In the genomic region with DNA sequence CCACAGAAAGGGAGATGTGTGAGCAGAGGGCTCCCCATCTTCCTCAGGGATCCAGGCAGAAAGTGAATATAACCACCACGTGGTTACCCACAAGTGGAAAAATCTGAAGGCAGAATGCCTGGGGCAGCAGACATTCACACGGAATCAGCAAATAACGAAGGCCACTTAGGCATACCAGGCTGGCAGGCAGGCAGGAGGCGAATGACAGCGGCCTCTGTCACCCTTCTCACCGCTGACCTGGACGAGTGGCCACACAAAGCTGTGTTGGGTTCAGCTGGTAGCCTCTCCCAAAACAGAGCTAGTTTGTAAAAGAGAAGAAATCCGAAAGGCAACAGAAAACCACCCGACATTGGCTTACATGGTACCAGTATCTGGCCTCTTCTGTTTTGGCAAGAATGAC, we compare ENCODE assay signal across 8 mouse cellular contexts. TPM values are rescaled to one million over a fixed set of nuclear protein-coding genes. Genes with fewer than 3 reads are reported as not detected.
A peak's percentile ranks its signal among the peaks of the same experiment; 100 is the strongest.
DNase-seq lines count a peak whose midpoint lies in the region; ATAC-seq and TF ChIP-seq lines count a peak whose summit lies in the region.

No protein-coding gene starts in this region.

- H3K36me3 ChIP-seq in thymus, adult 2 months (ENCODE audit: control insufficient read depth, insufficient read depth, low read length), result no peaks in the 10 kb centered on the region
- H3K36me3 ChIP-seq in heart, embryonic 14.5 days (ENCODE audit: control insufficient read depth, insufficient read depth, low read length), result no peaks in the 10 kb centered on the region
- H3K36me3 ChIP-seq in liver, embryonic 15.5 days (replicated peaks), result 0 out of 2 replicates have a peak, but pooled peaks cover 3% of the 10 kb centered on the region

- H3K4me1 ChIP-seq in thymus, adult 2 months (replicated peaks; ENCODE audit: control insufficient read depth, insufficient read depth, low read length), result peaks cover 29% of the 10 kb centered on the region
- H3K4me1 ChIP-seq in heart, embryonic 14.5 days (ENCODE audit: control insufficient read depth in 2 of 2, insufficient read depth in 2 of 2, low read length in 2 of 2), result peaks cover 9 to 44% of the 10 kb centered on the region in 2 experiments
- H3K4me1 ChIP-seq in liver, embryonic 15.5 days (replicated peaks), result peaks cover 36% of the 10 kb centered on the region

- no peaks in the 10 kb centered on the region for H3K9me3 ChIP-seq in heart, embryonic 14.5 days (ENCODE audit: control insufficient read depth, low read length)
- no peaks in the 10 kb centered on the region for H3K9me3 ChIP-seq in liver, embryonic 15.5 days (replicated peaks)

- peak overlapping the region; percentile 86 for H3K4me3 ChIP-seq in thymus, adult 2 months (ENCODE audit: control insufficient read depth, insufficient read depth, low read length)
- peak overlapping the region; percentile 88 to 93 for H3K4me3 ChIP-seq in heart, embryonic 14.5 days (ENCODE audit: control insufficient read depth in 1 of 2, insufficient read depth in 1 of 2, low read depth in 1 of 2, low read length in 2 of 2)
- H3K4me3 ChIP-seq in liver, embryonic 15.5 days (replicated peaks), result peak overlapping the region; percentile 74

- TF ChIP-seq POLR2A in thymus, adult 2 months (IDR thresholded peaks at IDR 0.05; ENCODE audit: control insufficient read depth, extremely low read depth, insufficient read depth, low read length, poor library complexity), result no peak

- no peaks in the 10 kb centered on the region for H3K27me3 ChIP-seq in thymus, adult 2 months (ENCODE audit: control insufficient read depth, insufficient read depth, low read length)
- no peaks in the 10 kb centered on the region for H3K27me3 ChIP-seq in heart, embryonic 14.5 days (ENCODE audit: control insufficient read depth, insufficient read depth, low read length)
- no peaks in the 10 kb centered on the region for H3K27me3 ChIP-seq in liver, embryonic 15.5 days

- WGBS in thymus, adult 2 months, result 18% methylated on average over 9 of the region's 9 CpGs
- WGBS in heart, embryonic 14.5 days, result 18% methylated on average over 9 of the region's 9 CpGs
- WGBS in liver, embryonic 15.5 days (ENCODE audit: insufficient replicate concordance), result 23% methylated on average over 9 of the region's 9 CpGs

- TF ChIP-seq CTCF in thymus, adult 2 months (IDR thresholded peaks at IDR 0.05; ENCODE audit: borderline replicate concordance, control insufficient read depth, extremely low read depth, insufficient read depth, low read length, poor library complexity), result no peak

- peak overlapping the region; percentile 84 for H3K4me2 ChIP-seq in heart, embryonic 14.5 days (ENCODE audit: low read length)
- H3K4me2 ChIP-seq in liver, embryonic 15.5 days, result peak overlapping the region; percentile 91

- peak overlapping the region; percentile 97 for H3K9ac ChIP-seq in heart, embryonic 14.5 days (ENCODE audit: low read length)
- peak overlapping the region; percentile 73; the same call in 1 of the 2 replicates for H3K9ac ChIP-seq in liver, embryonic 15.5 days

- no peak for DNase-seq in thymus, adult 2 months
- DNase-seq in thymus, postnatal 0 days (ENCODE audit: low spot score), result no peak
- DNase-seq in right cerebral cortex, postnatal 25 days, result no peak
- no peak for DNase-seq in urinary bladder, postnatal 36 days (ENCODE audit: low spot score in 2 of 2)
- no peak for DNase-seq in thymus, postnatal 4 days
- no peak for DNase-seq in gastrocnemius, postnatal 10 days

- no peak for ATAC-seq in heart, embryonic 14.5 days (ENCODE audit: insufficient number of reproducible peaks, insufficient read depth, low FRiP score, low read depth)
- no peak for ATAC-seq in liver, embryonic 15.5 days (ENCODE audit: insufficient read depth)

- peak overlapping the region; percentile 83 for H3K27ac ChIP-seq in thymus, adult 2 months (ENCODE audit: control insufficient read depth, insufficient read depth, low read length)
- H3K27ac ChIP-seq in heart, embryonic 14.5 days (replicated peaks in 1 of 2; ENCODE audit: control insufficient read depth in 1 of 2, insufficient read depth in 1 of 2, low read depth in 2 of 2, low read length in 2 of 2), result peak overlapping the region; percentile 95 to 98
- H3K27ac ChIP-seq in liver, embryonic 15.5 days (replicated peaks), result peak overlapping the region; percentile 64; the same call in 1 of the 2 replicates

RNA-seq across cellular contexts. Expression of gene Cfap43, which starts 1.1 kb away (rescaled TPM):
- 0.13 and 0.20 TPM in 2 replicates for polyA plus RNA-seq in thymus, adult 2 months (2012; rRNA removed)
- 0.20 and 0.35 TPM in 2 replicates for polyA plus RNA-seq in thymus, postnatal 0 days (2015; fragmentation: Nextera tagmentation; extraction: Ambion mirVana)
- polyA plus RNA-seq in heart, embryonic 14.5 days (2014; fragmentation: Nextera tagmentation; extraction: Ambion mirVana), result 0.16 TPM in 2 replicates
- 0.02 TPM in 1 of 2 replicates, not detected in the other for polyA plus RNA-seq in liver, embryonic 15.5 days (2015; fragmentation: Nextera tagmentation; extraction: Ambion mirVana)
- total RNA-seq in gastrocnemius, postnatal 10 days (2021), result not detected

RNA-seq across cellular contexts. Expression of gene Itprip, which starts 1.1 kb away (rescaled TPM):
- 32.6 and 37.4 TPM in 2 replicates for polyA plus RNA-seq in thymus, adult 2 months (2012; rRNA removed)
- polyA plus RNA-seq in thymus, postnatal 0 days (2015; fragmentation: Nextera tagmentation; extraction: Ambion mirVana), result 20.9 and 21.1 TPM in 2 replicates
- polyA plus RNA-seq in heart, embryonic 14.5 days (2014; fragmentation: Nextera tagmentation; extraction: Ambion mirVana), result 15.8 and 16.4 TPM in 2 replicates
- polyA plus RNA-seq in liver, embryonic 15.5 days (2015; fragmentation: Nextera tagmentation; extraction: Ambion mirVana), result 4.1 and 4.8 TPM in 2 replicates
- total RNA-seq in gastrocnemius, postnatal 10 days (2021), result 1 to 10 TPM; 1.8 to 1.9 TPM

RNA-seq across cellular contexts. Expression of gene Cfap58, which starts 19.5 kb away (rescaled TPM):
- 0.03 and 0.04 TPM in 2 replicates for polyA plus RNA-seq in thymus, adult 2 months (2012; rRNA removed)
- 0.09 and 0.18 TPM in 2 replicates for polyA plus RNA-seq in thymus, postnatal 0 days (2015; fragmentation: Nextera tagmentation; extraction: Ambion mirVana)
- polyA plus RNA-seq in heart, embryonic 14.5 days (2014; fragmentation: Nextera tagmentation; extraction: Ambion mirVana), result 0.08 and 0.12 TPM in 2 replicates
- polyA plus RNA-seq in liver, embryonic 15.5 days (2015; fragmentation: Nextera tagmentation; extraction: Ambion mirVana), result not detected in 2 replicates
- not detected for total RNA-seq in gastrocnemius, postnatal 10 days (2021)

RNA-seq across cellular contexts. Expression of gene Gsto2, which starts 52.7 kb away (rescaled TPM):
- polyA plus RNA-seq in thymus, adult 2 months (2012; rRNA removed), result 0.14 and 0.84 TPM in 2 replicates
- polyA plus RNA-seq in thymus, postnatal 0 days (2015; fragmentation: Nextera tagmentation; extraction: Ambion mirVana), result 0.39 and 0.52 TPM in 2 replicates
- 1.5 and 2.3 TPM in 2 replicates for polyA plus RNA-seq in heart, embryonic 14.5 days (2014; fragmentation: Nextera tagmentation; extraction: Ambion mirVana)
- polyA plus RNA-seq in liver, embryonic 15.5 days (2015; fragmentation: Nextera tagmentation; extraction: Ambion mirVana), result 0.13 and 0.24 TPM in 2 replicates
- 1 to 10 TPM; 1.2 to 1.4 TPM for total RNA-seq in gastrocnemius, postnatal 10 days (2021)
